Mouse (Mus musculus): ENCODE measurements at regions not wholly inside any gene's neighbourhood (a gene's known extent, or its start where the extent isn't known, plus 50 kb on each side); places are given as distances from the start of the nearest gene placed in this dataset.

GRCm38 (mm10) chr4:125959426-125959825, 64.9 kb upstream of the Csf3r start:
- peaks cover 25% of the 10 kb centered on the region for H3K4me1 ChIP-seq (replicated peaks)
- no peaks in the 10 kb centered on the region for H3K9me3 ChIP-seq
- H3K36me3 ChIP-seq, result no peaks in the 10 kb centered on the region
- no peak for ATAC-seq (ENCODE audit: low read depth)
- no peak overlapping the region for H3K4me2 ChIP-seq
- no peak overlapping the region for H3K4me3 ChIP-seq
- H3K9ac ChIP-seq, result no peak overlapping the region
- no peak overlapping the region for H3K27ac ChIP-seq (replicated peaks)
- peaks cover 6% of the 10 kb centered on the region; the same call in 1 of the 2 replicates for H3K27me3 ChIP-seq
- WGBS, result 41% methylated on average over 9 of the region's 9 CpGs

DNA sequence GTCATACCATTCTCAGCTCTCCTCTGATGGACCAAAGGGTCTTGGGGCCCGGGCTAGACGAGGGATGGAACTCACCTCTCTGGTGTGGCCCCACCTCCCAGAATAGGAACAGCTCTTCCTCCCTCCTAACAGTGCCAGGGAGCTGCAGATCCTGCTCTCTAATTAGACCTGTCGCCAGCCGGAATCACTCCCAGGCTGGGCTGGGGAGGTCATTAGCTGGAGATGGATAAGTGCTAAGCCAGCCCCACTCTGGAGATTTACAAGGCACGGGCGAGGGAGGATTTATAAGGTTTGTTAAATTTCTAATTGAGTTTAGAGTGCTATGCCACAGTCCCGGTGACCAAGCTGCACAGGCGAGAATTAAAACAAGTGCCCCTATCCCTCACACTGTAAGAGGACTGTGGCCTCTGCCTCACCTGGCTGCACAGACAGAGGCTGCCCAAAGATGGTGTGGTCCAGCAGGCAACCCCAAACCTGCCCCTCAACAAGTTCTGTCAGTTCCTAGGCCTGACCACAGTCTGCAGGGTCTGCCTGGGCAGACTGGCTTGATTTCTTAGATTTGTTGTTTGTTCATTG, 63.6 kb upstream of the Csf3r start:
- WGBS, result 37% methylated on average over 8 of the region's 8 CpGs
- ATAC-seq (ENCODE audit: low read depth), result no peak

DNA sequence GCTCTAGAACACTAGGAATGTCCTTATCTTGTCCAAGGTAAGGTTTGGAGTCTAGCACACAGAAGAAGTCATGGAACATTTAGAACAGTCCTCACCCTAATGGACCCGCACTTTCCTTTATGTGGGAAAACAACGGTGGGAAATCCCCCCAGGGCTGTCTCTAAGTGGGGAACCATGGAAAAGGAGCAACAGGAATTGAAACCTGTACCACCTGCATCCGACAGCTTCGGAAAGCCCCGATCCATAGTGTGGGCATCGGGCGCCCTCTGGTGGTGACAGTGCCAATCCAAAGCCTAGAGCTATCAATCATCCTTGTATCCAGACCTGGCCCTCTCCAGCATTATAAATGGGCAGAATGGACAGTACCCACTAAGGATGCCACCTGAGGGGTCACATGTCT, 61.7 kb upstream of the Csf3r start:
- H3K9me3 ChIP-seq, result no peaks in the 10 kb centered on the region
- H3K4me3 ChIP-seq, result no peak overlapping the region
- no peak overlapping the region for H3K9ac ChIP-seq
- H3K27me3 ChIP-seq, result peaks cover 6% of the 10 kb centered on the region; the same call in 1 of the 2 replicates
- peaks cover 16% of the 10 kb centered on the region for H3K4me1 ChIP-seq (replicated peaks)
- no peaks in the 10 kb centered on the region for H3K36me3 ChIP-seq
- peak; percentile 69; the same call in 1 of the 2 replicates for ATAC-seq (ENCODE audit: low read depth)
- no peak overlapping the region for H3K4me2 ChIP-seq
- no peak overlapping the region for H3K27ac ChIP-seq (replicated peaks)
- 13% methylated on average over 7 of the region's 7 CpGs for WGBS

More for the DNA sequence above, 63.6 kb upstream of the Csf3r start:
- no peaks in the 10 kb centered on the region for H3K36me3 ChIP-seq
- peaks cover 6% of the 10 kb centered on the region; the same call in 1 of the 2 replicates for H3K27me3 ChIP-seq
- no peaks in the 10 kb centered on the region for H3K9me3 ChIP-seq
- H3K4me1 ChIP-seq (replicated peaks), result peaks cover 25% of the 10 kb centered on the region
- no peak overlapping the region for H3K9ac ChIP-seq
- no peak overlapping the region for H3K4me2 ChIP-seq
- H3K4me3 ChIP-seq, result no peak overlapping the region
- H3K27ac ChIP-seq (replicated peaks), result no peak overlapping the region
